Mouse (Mus musculus): ENCODE data around the gene Plce1.

DNA sequence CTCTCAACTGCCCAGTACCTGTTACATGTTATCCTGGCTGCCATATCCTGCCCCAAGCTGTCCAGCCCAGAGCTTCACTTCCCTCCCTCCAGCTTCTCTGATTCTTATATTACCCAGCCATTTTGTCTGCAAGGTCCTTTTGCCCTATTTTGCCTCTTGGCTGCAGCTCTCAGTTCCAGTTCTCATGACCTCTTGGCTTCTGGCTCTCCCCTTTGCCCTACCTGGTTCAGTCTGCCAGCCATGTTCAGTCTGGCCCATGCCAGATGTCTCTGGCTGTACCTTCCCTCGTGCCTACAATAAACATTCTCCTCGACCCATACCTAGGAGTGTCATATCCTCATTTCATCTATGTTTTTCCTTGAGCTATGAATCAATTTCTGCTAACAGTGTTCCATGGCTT lies 285.4 kb downstream of the Plce1 start:
- TF ChIP-seq POLR2A (IDR thresholded peaks at IDR 0.05; ENCODE audit: low read depth, low read length): no peak
- TF ChIP-seq CTCF (conservative IDR thresholded peaks at IDR 0.05; ENCODE audit: insufficient read depth, insufficient read length, low read depth, low read length): no peak

Measured in kidney, adult 2 months (tissue).